Mouse (Mus musculus) kidney, adult 2 months (tissue): ENCODE data around the gene Ube4a.

Source experiments
- CTCF ChIP-seq: fragments of 200-500 bp; conservative IDR thresholded peaks from 2 replicates; pipeline ENCODE4 v1.5.1; 2011; ENCODE audit warnings: low read depth, mild to moderate bottlenecking, control low read depth, low read length, moderate library complexity, mixed read lengths; ENCODE audit not compliant: insufficient read depth, insufficient read length
- POLR2A ChIP-seq: fragments of 200-500 bp; IDR thresholded peaks from one replicate; pipeline ENCODE4 v1.6.1; 2011; ENCODE audit warnings: low read depth, low read length, control low read depth

- no peak for TF ChIP-seq CTCF
- TF ChIP-seq POLR2A, result no peak
Measured at GRCm38 (mm10) chr9:44903856-44904255, 61.5 kb downstream of the Ube4a start.
